Mouse (Mus musculus) left cerebral cortex, postnatal 14 days (tissue): Measurements from ENCODE around the gene Prodh2. TPM values are rescaled to one million over a fixed set of nuclear protein-coding genes. Genes with fewer than 3 reads are reported as not detected.
A peak's percentile ranks its signal among the peaks of the same experiment; 100 is the strongest.

Experiments used
- DNase-seq, 2 experiments: peaks; one replicate each; pipeline ENCODE4 v3.0.0; 2021 to 2022; ENCODE audit warnings: low spot score in 2 of 2, mixed read lengths in 1 of 2
- intact Hi-C: fragments of 180-260 bp; cut with DNase I; formaldehyde crosslinking; loops from one replicate; pipeline ENCODE4 v1.15.1; 2025
- total RNA-seq, 2 experiments: library from RNA; stranded (reverse); gene quantifications; 2 replicates each; pipeline ENCODE4 v1.2.3; 2021

Gene Prodh2
- total RNA-seq, 2 experiments from 2014 or later, result not detected

- peak in 1 of 2 experiments; percentile 50 for DNase-seq
Measured at GRCm38 (mm10) chr7:30533941-30534632, 40.7 kb downstream of the Prodh2 start.

GRCm38 (mm10) chr7:30534633-30535577, 41.5 kb downstream of the Prodh2 start, which contains the start of gene Arhgap33:
Gene Arhgap33, minus strand, starts transcription at chr7:30535060.
- peak; percentile 97 to 98 for DNase-seq
- intact Hi-C loops, result no loop called here

More at GRCm38 (mm10) chr7:30533941-30534632, 40.7 kb downstream of the Prodh2 start:
- intact Hi-C loops, result no loop called here

- no peak for DNase-seq
- intact Hi-C loops, result no loop called here
Measured at GRCm38 (mm10) chr7:30540572-30540971, 47.1 kb downstream of the Prodh2 start.

GRCm38 (mm10) chr7:30544327-30544726, 50.9 kb downstream of the Prodh2 start:
- intact Hi-C loops, result no loop called here

GRCm38 (mm10) chr7:30549880-30550279, 56.5 kb downstream of the Prodh2 start:
- no peak for DNase-seq
- intact Hi-C loops, result loop anchor here (5.0 kb wide), 1 partner anchor 58 kb away; the partner anchor contains the start of gene Prodh2

More at GRCm38 (mm10) chr7:30544327-30544726, 50.9 kb downstream of the Prodh2 start:
- DNase-seq, result no peak

- no peak for DNase-seq
- intact Hi-C loops, result loop anchor here (5.0 kb wide), 1 partner anchor 58 kb away; the partner anchor contains the start of gene Prodh2
Measured at GRCm38 (mm10) chr7:30550603-30551002, 57.2 kb downstream of the Prodh2 start.

GRCm38 (mm10) chr7:30551445-30552101, 58.2 kb downstream of the Prodh2 start:
- no peak for DNase-seq
- intact Hi-C loops, result loop anchor here (5.0 kb wide), 1 partner anchor 59 kb away; the partner anchor contains the start of gene Prodh2

- intact Hi-C loops, result loop anchor here (5.0 kb wide), 1 partner anchor 60 kb away; the partner anchor contains the start of gene Prodh2
- peak; percentile 97 to 99 for DNase-seq
Measured at GRCm38 (mm10) chr7:30552102-30553020, 58.9 kb downstream of the Prodh2 start, which contains the start of the genes Hspb6 and Proser3. Gene Hspb6, plus strand, starts transcription at chr7:30552178. Gene Proser3, minus strand, starts transcription at chr7:30552299.

- DNase-seq, result no peak
- intact Hi-C loops, result loop anchor here (5.0 kb wide), 1 partner anchor 61 kb away; the partner anchor contains the start of gene Prodh2
Measured at GRCm38 (mm10) chr7:30553021-30553589, 59.7 kb downstream of the Prodh2 start.

GRCm38 (mm10) chr7:30553810-30554584, 60.6 kb downstream of the Prodh2 start:
- DNase-seq, result no peak

GRCm38 (mm10) chr7:30556894-30557536, 63.6 kb downstream of the Prodh2 start:
- no peak for DNase-seq

More at GRCm38 (mm10) chr7:30553810-30554584, 60.6 kb downstream of the Prodh2 start:
- intact Hi-C loops, result loop anchor here (5.0 kb wide), 1 partner anchor 62 kb away; the partner anchor contains the start of gene Prodh2

GRCm38 (mm10) chr7:30557901-30558514, 64.6 kb downstream of the Prodh2 start:
- DNase-seq, result no peak
- intact Hi-C loops, result no loop called here

More at GRCm38 (mm10) chr7:30556894-30557536, 63.6 kb downstream of the Prodh2 start:
- intact Hi-C loops, result no loop called here

- DNase-seq, result no peak
- intact Hi-C loops, result no loop called here
Measured at GRCm38 (mm10) chr7:30558656-30559442, 65.4 kb downstream of the Prodh2 start.

- intact Hi-C loops, result no loop called here
Measured at GRCm38 (mm10) chr7:30559443-30559954, 66.1 kb downstream of the Prodh2 start, which contains the start of gene Lin37. Gene Lin37, minus strand, starts transcription at chr7:30559838.

GRCm38 (mm10) chr7:30560296-30560695, 66.9 kb downstream of the Prodh2 start:
- DNase-seq, result no peak
- intact Hi-C loops, result no loop called here

More at GRCm38 (mm10) chr7:30559443-30559954, 66.1 kb downstream of the Prodh2 start, which contains the start of gene Lin37:
- peak; percentile 99 for DNase-seq
